Mouse (Mus musculus) gastrocnemius, postnatal 10 days (tissue): ENCODE data around the gene 2810459M11Rik. TPM values are rescaled to one million over a fixed set of nuclear protein-coding genes. Genes with fewer than 3 reads are reported as not detected.
"Not testable (repeated sequence)": the region's sequence is repeated elsewhere in the genome, so short reads cannot be mapped to it uniquely, and the experiment has no call there.

Experiments used
- DNase-seq: peaks from one replicate; pipeline ENCODE4 v3.0.0; 2021; ENCODE audit warnings: mixed read lengths
- long read RNA-seq, 2 experiments: library from polyadenylated mRNA; stranded (forward); transcript quantifications; one replicate each; pipeline ENCODE4 v2.0.0; 2021
- total RNA-seq, 2 experiments: library from RNA; stranded (reverse); gene quantifications; 2 replicates each; pipeline ENCODE4 v1.2.3; 2021

2810459M11Rik gene
- total RNA-seq = under 1 TPM; 0.09 to 0.12 TPM
- long read RNA-seq, experiment 1 = 0 reads
- long read RNA-seq, experiment 2 = 0 reads

- DNase-seq = peak; percentile 46
These were observed at the start of gene 2810459M11Rik for GRCm38 (mm10) chr1:86045848-86046805. 2810459M11Rik (plus strand) TSS chr1:86045863.

GRCm38 (mm10) chr1:85997221-85997620 is 48.4 kb upstream of the 2810459M11Rik start:
- no peak for DNase-seq

- DNase-seq = no peak
These were observed 47.7 kb upstream of the 2810459M11Rik start for GRCm38 (mm10) chr1:85998012-85998411.

GRCm38 (mm10) chr1:85999853-86000570 is 45.7 kb upstream of the 2810459M11Rik start:
- DNase-seq = no peak

- DNase-seq = no peak
These were observed 40.1 kb upstream of the 2810459M11Rik start for GRCm38 (mm10) chr1:86005540-86005939.

- no peak for DNase-seq
These were observed 39.6 kb upstream of the 2810459M11Rik start for GRCm38 (mm10) chr1:86006040-86006439.

GRCm38 (mm10) chr1:86007778-86008177 is 37.9 kb upstream of the 2810459M11Rik start:
- DNase-seq = peak; percentile 94

- not testable (repeated sequence) for DNase-seq
These were observed 29.9 kb upstream of the 2810459M11Rik start for GRCm38 (mm10) chr1:86015758-86016157.

- DNase-seq = no peak
These were observed 29.1 kb upstream of the 2810459M11Rik start, which contains the start of gene Spata3 for GRCm38 (mm10) chr1:86016516-86016915. Spata3 (plus strand) TSS chr1:86016816.

GRCm38 (mm10) chr1:86018235-86019055 is 27.2 kb upstream of the 2810459M11Rik start:
- DNase-seq = peak; percentile 56

- DNase-seq = no peak
These were observed 24.2 kb upstream of the 2810459M11Rik start for GRCm38 (mm10) chr1:86021365-86021989.

- no peak for DNase-seq
These were observed 13.2 kb upstream of the 2810459M11Rik start for GRCm38 (mm10) chr1:86032273-86032987.

- no peak for DNase-seq
These were observed 7.3 kb upstream of the 2810459M11Rik start for GRCm38 (mm10) chr1:86038191-86038951.

- DNase-seq = no peak
These were observed 5.5 kb upstream of the 2810459M11Rik start for GRCm38 (mm10) chr1:86040131-86040530.

GRCm38 (mm10) chr1:86040817-86041216 is 4.8 kb upstream of the 2810459M11Rik start:
- no peak for DNase-seq

GRCm38 (mm10) chr1:86045056-86045455 is 607 bp upstream of the 2810459M11Rik start:
- DNase-seq = no peak

- DNase-seq = no peak
These were observed 1.3 kb downstream of the 2810459M11Rik start for GRCm38 (mm10) chr1:86046833-86047563.

- no peak for DNase-seq
These were observed 2.6 kb downstream of the 2810459M11Rik start for GRCm38 (mm10) chr1:86048231-86048630.

GRCm38 (mm10) chr1:86048744-86049143 is 3.1 kb downstream of the 2810459M11Rik start:
- no peak for DNase-seq
